Comparison of ENCODE assay signal across 11 mouse cellular contexts in genomic region chr11:100967881-100968420, GRCm38 (mm10). TPM values are rescaled to one million over a fixed set of nuclear protein-coding genes. Genes with fewer than 3 reads are reported as not detected.
DNase-seq lines count a peak whose midpoint lies in the region; ATAC-seq and TF ChIP-seq lines count a peak whose summit lies in the region.
"Had no signal": no experiment of that assay in that cellular context is flagged by ENCODE, and none has a peak within 500 bp of the region (broad histone marks: within the 10 kb centered on the region; RNA-seq: fewer than 3 reads in every experiment).

No protein-coding gene starts in this region.

- peaks cover 52% of the 10 kb centered on the region for H3K4me1 ChIP-seq in kidney, embryonic 15.5 days
- H3K4me1 ChIP-seq in intestine, postnatal 0 days (replicated peaks; ENCODE audit: control insufficient read depth, insufficient read depth, low read length): 0 out of 2 replicates have a peak, but pooled peaks cover 4% of the 10 kb centered on the region
- H3K4me1 ChIP-seq in thymus, adult 2 months (replicated peaks; ENCODE audit: control insufficient read depth, insufficient read depth, low read length): peaks cover 13% of the 10 kb centered on the region

- peak overlapping the region; percentile 69 for H3K4me3 ChIP-seq in kidney, embryonic 15.5 days (replicated peaks)
- H3K4me3 ChIP-seq in C2C12 (ENCODE audit: insufficient read depth, poor library complexity, severe bottlenecking): peak overlapping the region; percentile 96
- peak overlapping the region; percentile 77 for H3K4me3 ChIP-seq in intestine, postnatal 0 days (ENCODE audit: low read depth, low read length)
- H3K4me3 ChIP-seq in thymus, adult 2 months (ENCODE audit: control insufficient read depth, insufficient read depth, low read length): no peak overlapping the region

- H3K9ac ChIP-seq in kidney, embryonic 15.5 days: no peak overlapping the region
- 0 out of 2 replicates have a peak overlapping the region, but pooled peaks have one; percentile 78 for H3K9ac ChIP-seq in intestine, postnatal 0 days (ENCODE audit: low read depth, low read length)

- peaks cover 72% of the 10 kb centered on the region for H3K79me3 ChIP-seq in C2C12 (ENCODE audit: low read depth)

- H3K9me3 ChIP-seq in kidney, embryonic 15.5 days (replicated peaks): no peaks in the 10 kb centered on the region
- no peaks in the 10 kb centered on the region for H3K9me3 ChIP-seq in intestine, postnatal 0 days (ENCODE audit: control insufficient read depth)

- H3ac ChIP-seq in C2C12 (ENCODE audit: control insufficient read depth, insufficient read length, low read depth): peak overlapping the region; percentile 64

- no peak for TF ChIP-seq POLR2A in thymus, adult 2 months (IDR thresholded peaks at IDR 0.05; ENCODE audit: control insufficient read depth, extremely low read depth, insufficient read depth, low read length, poor library complexity)

- no peak overlapping the region for H3K27ac ChIP-seq in kidney, embryonic 15.5 days
- H3K27ac ChIP-seq in intestine, postnatal 0 days (ENCODE audit: low read depth, low read length): no peak overlapping the region
- no peak overlapping the region for H3K27ac ChIP-seq in thymus, adult 2 months (ENCODE audit: control insufficient read depth, insufficient read depth, low read length)

- no peaks in the 10 kb centered on the region for H3K36me3 ChIP-seq in kidney, embryonic 15.5 days
- H3K36me3 ChIP-seq in C2C12 (ENCODE audit: control insufficient read depth, insufficient read depth): peaks cover 53% of the 10 kb centered on the region
- H3K36me3 ChIP-seq in intestine, postnatal 0 days (ENCODE audit: control insufficient read depth, insufficient read depth): no peaks in the 10 kb centered on the region; the same call in 1 of the 2 replicates
- H3K36me3 ChIP-seq in thymus, adult 2 months (ENCODE audit: control insufficient read depth, insufficient read depth, low read length): no peaks in the 10 kb centered on the region

- no peak for DNase-seq in kidney, adult 9 months
- peak; percentile 40 for DNase-seq in 3T3-L1 (ENCODE audit: low read depth, low spot score)
- DNase-seq in urinary bladder, postnatal 10 days (ENCODE audit: low spot score): no peak
- no peak for DNase-seq in urinary bladder, postnatal 14 days (ENCODE audit: low spot score)
- DNase-seq in thymus, adult 2 months: no peak
- DNase-seq: adrenal gland, postnatal 36 days; cerebellum, postnatal 25 days had no signal

- peak overlapping the region; percentile 72 for H3K4me2 ChIP-seq in kidney, embryonic 15.5 days
- H3K4me2 ChIP-seq in intestine, postnatal 0 days (replicated peaks; ENCODE audit: low read depth): peak overlapping the region; percentile 90

- ATAC-seq in kidney, embryonic 15.5 days (replicated peaks; ENCODE audit: low FRiP score): no peak
- ATAC-seq in intestine, postnatal 0 days: no peak
- ATAC-seq: forebrain, embryonic 14.5 days had no signal

- peaks cover 92% of the 10 kb centered on the region for H3K79me2 ChIP-seq in C2C12 (ENCODE audit: control insufficient read depth, insufficient read depth)

- TF ChIP-seq CTCF in C2C12 (IDR thresholded peaks at IDR 0.05; ENCODE audit: control insufficient read depth, insufficient read depth, insufficient read length): no peak
- no peak for TF ChIP-seq CTCF in intestine, postnatal 0 days (IDR thresholded peaks at IDR 0.05; ENCODE audit: low read depth)
- TF ChIP-seq CTCF in thymus, adult 2 months (IDR thresholded peaks at IDR 0.05; ENCODE audit: borderline replicate concordance, control insufficient read depth, extremely low read depth, insufficient read depth, low read length, poor library complexity): no peak

- WGBS in kidney, embryonic 15.5 days: 82% methylated on average over 5 of the region's 5 CpGs
- 79% methylated on average over 5 of the region's 5 CpGs for WGBS in intestine, postnatal 0 days
- WGBS in thymus, adult 2 months: 96% methylated on average over 5 of the region's 5 CpGs

- peaks cover 71% of the 10 kb centered on the region for H3K27me3 ChIP-seq in kidney, embryonic 15.5 days
- H3K27me3 ChIP-seq in C2C12 (ENCODE audit: control insufficient read depth, insufficient read depth, insufficient read length): no peaks in the 10 kb centered on the region
- 0 out of 2 replicates have a peak, but pooled peaks cover 10% of the 10 kb centered on the region for H3K27me3 ChIP-seq in intestine, postnatal 0 days (replicated peaks; ENCODE audit: control insufficient read depth, insufficient read depth, low read length)
- H3K27me3 ChIP-seq in thymus, adult 2 months (ENCODE audit: control insufficient read depth, insufficient read depth, low read length): peaks cover 14% of the 10 kb centered on the region; the same call in 1 of the 2 replicates

TF ChIP-seq in C2C12, 6 proteins besides CTCF, POLR2A, EP300 and RAD21:
- TF ChIP-seq USF1 (IDR thresholded peaks at IDR 0.05; ENCODE audit: low read depth) (no peak), CEBPB (IDR thresholded peaks at IDR 0.05; ENCODE audit: low read depth) (no peak), FOSL1 (IDR thresholded peaks at IDR 0.05; ENCODE audit: insufficient read depth, low read length, poor library complexity, severe bottlenecking) (no peak), MYOG (IDR thresholded peaks at IDR 0.05; ENCODE audit: control insufficient read depth, extremely low read depth, insufficient read length) (no peak), MAX (IDR thresholded peaks at IDR 0.05) (no peak), MYOD1 (IDR thresholded peaks at IDR 0.05; ENCODE audit: control insufficient read depth, insufficient read length, low read depth) (no peak)

RNA-seq across cellular contexts. Expression of gene Cavin1, which starts 2.7 kb away (rescaled TPM):
- polyA plus RNA-seq in kidney, embryonic 15.5 days (2015; fragmentation: Nextera tagmentation; extraction: Ambion mirVana): 131 and 150 TPM in 2 replicates
- polyA plus RNA-seq in C2C12 (2012; fragmentation: generic; extraction: Trizol): 418 TPM
- polyA plus RNA-seq in intestine, postnatal 0 days (2015; fragmentation: Nextera tagmentation; extraction: Ambion mirVana): 191 and 207 TPM in 2 replicates
- 18.9 and 22.4 TPM in 2 replicates for polyA plus RNA-seq in thymus, adult 2 months (2012; rRNA removed)

RNA-seq across cellular contexts. Expression of gene Stat3, which starts 28.6 kb away (rescaled TPM):
- polyA plus RNA-seq in kidney, embryonic 15.5 days (2015; fragmentation: Nextera tagmentation; extraction: Ambion mirVana): 44.8 and 45.1 TPM in 2 replicates
- 36.1 TPM for polyA plus RNA-seq in C2C12 (2012; fragmentation: generic; extraction: Trizol)
- polyA plus RNA-seq in intestine, postnatal 0 days (2015; fragmentation: Nextera tagmentation; extraction: Ambion mirVana): 61.2 and 68.6 TPM in 2 replicates
- 140 and 147 TPM in 2 replicates for polyA plus RNA-seq in thymus, adult 2 months (2012; rRNA removed)

RNA-seq across cellular contexts. Expression of gene Atp6v0a1, which starts 41.3 kb away (rescaled TPM):
- 36.1 and 46.0 TPM in 2 replicates for polyA plus RNA-seq in kidney, embryonic 15.5 days (2015; fragmentation: Nextera tagmentation; extraction: Ambion mirVana)
- polyA plus RNA-seq in C2C12 (2012; fragmentation: generic; extraction: Trizol): 22.8 TPM
- 62.1 and 67.2 TPM in 2 replicates for polyA plus RNA-seq in intestine, postnatal 0 days (2015; fragmentation: Nextera tagmentation; extraction: Ambion mirVana)
- polyA plus RNA-seq in thymus, adult 2 months (2012; rRNA removed): 35.9 and 39.7 TPM in 2 replicates
